Mouse (Mus musculus) MEL (cell line): ENCODE results near the gene Susd6. TPM values are rescaled to one million over a fixed set of nuclear protein-coding genes. Genes with fewer than 3 reads are reported as not detected.
A peak's percentile ranks its signal among the peaks of the same experiment; 100 is the strongest.

Experiments used
- DNase-seq: peaks from one replicate; pipeline ENCODE4 v3.0.0; 2011; ENCODE audit warnings: low read depth, low spot score
- H3K27ac ChIP-seq: 2 replicates; pipeline ENCODE4 v1.5.1; 2012; ENCODE audit warnings: low read depth, mild to moderate bottlenecking, control low read depth, low read length, moderate library complexity; ENCODE audit not compliant: control insufficient read depth
- H3K27me3 ChIP-seq, 2 experiments: fragments of 150-350 bp in 1 of 2; sonication (generic) in 1 of 2; 2 replicates each; pipeline ENCODE4 v1.6.1; 2012; ENCODE audit warnings: low read length in 2 of 2, mild to moderate bottlenecking in 2 of 2, improper control_type of control experiment in 1 of 2, moderate library complexity in 1 of 2; ENCODE audit not compliant: insufficient read depth in 2 of 2, control insufficient read depth in 1 of 2
- H3K36me3 ChIP-seq, 2 experiments: 2 replicates each; pipeline ENCODE4 v1.6.1; 2012 to 2014; ENCODE audit warnings: low read length in 2 of 2, improper control_type of control experiment in 1 of 2, inconsistent platforms in 1 of 2, mild to moderate bottlenecking in 1 of 2; ENCODE audit not compliant: insufficient read depth in 2 of 2, control insufficient read depth in 1 of 2
- H3K4me1 ChIP-seq, 2 experiments: fragments of 150-350 bp in 1 of 2; sonication (generic) in 1 of 2; 2 replicates each; pipeline ENCODE4 v1.6.1; 2012; ENCODE audit warnings: low read length in 2 of 2, improper control_type of control experiment in 1 of 2, mild to moderate bottlenecking in 1 of 2; ENCODE audit not compliant: insufficient read depth in 2 of 2, control insufficient read depth in 1 of 2
- H3K4me3 ChIP-seq, 2 experiments: fragments of 150-350 bp in 1 of 2; sonication (generic) in 1 of 2; 2 replicates each; pipeline ENCODE4 v1.5.1; 2012; ENCODE audit warnings: low read depth in 2 of 2, low read length in 2 of 2, mild to moderate bottlenecking in 2 of 2, moderate library complexity in 2 of 2, control low read depth in 1 of 2, improper control_type of control experiment in 1 of 2; ENCODE audit not compliant: control insufficient read depth in 1 of 2, insufficient read depth in 1 of 2
- H3K79me2 ChIP-seq: 2 replicates; pipeline ENCODE4 v1.6.1; 2012; ENCODE audit warnings: mild to moderate bottlenecking, low read length, moderate library complexity; ENCODE audit not compliant: control insufficient read depth, poor library complexity, insufficient read depth
- H3K9ac ChIP-seq: 2 replicates; pipeline ENCODE4 v1.6.1; 2012; ENCODE audit warnings: low read depth, mild to moderate bottlenecking, control low read depth, low read length, moderate library complexity; ENCODE audit not compliant: control insufficient read depth, poor library complexity, severe bottlenecking
- H3K9me3 ChIP-seq: fragments of 150-350 bp; sonication (generic); replicated peaks from 2 replicates; pipeline ENCODE4 v1.6.1; 2012; ENCODE audit warnings: mild to moderate bottlenecking, low read length, improper control_type of control experiment, moderate library complexity; ENCODE audit not compliant: insufficient read depth
- CHD1 ChIP-seq: IDR thresholded peaks from 2 replicates; pipeline ENCODE4 v1.6.1; 2012; ENCODE audit warnings: low read depth, mild to moderate bottlenecking, inconsistent platforms, low read length, improper control_type of control experiment
- E2F4 ChIP-seq: IDR thresholded peaks from 2 replicates; pipeline ENCODE4 v1.6.1; 2011; ENCODE audit warnings: low read depth, low read length, improper control_type of control experiment, borderline replicate concordance
- EP300 ChIP-seq, 2 experiments: IDR thresholded peaks; 2 replicates each; pipeline ENCODE4 v1.6.1; 2011; ENCODE audit warnings: improper control_type of control experiment in 2 of 2, low read length in 2 of 2, low read depth in 1 of 2, mild to moderate bottlenecking in 1 of 2
- GABPA ChIP-seq: IDR thresholded peaks from 2 replicates; pipeline ENCODE4 v1.6.1; 2012; ENCODE audit warnings: low read depth, mild to moderate bottlenecking, inconsistent platforms, low read length, improper control_type of control experiment, moderate library complexity
- GATA1 ChIP-seq: IDR thresholded peaks from 2 replicates; pipeline ENCODE4 v1.6.1; 2011; ENCODE audit warnings: low read depth, low read length, improper control_type of control experiment
- JUND ChIP-seq: IDR thresholded peaks from 2 replicates; pipeline ENCODE4 v1.6.1; 2011; ENCODE audit warnings: low read depth, mild to moderate bottlenecking, improper control_type of control experiment, low read length
- MAZ ChIP-seq: IDR thresholded peaks from 2 replicates; pipeline ENCODE4 v1.6.1; 2012; ENCODE audit warnings: low read depth, mild to moderate bottlenecking, inconsistent platforms, low read length, improper control_type of control experiment
- MEF2A ChIP-seq: IDR thresholded peaks from 2 replicates; pipeline ENCODE4 v1.6.1; 2014; ENCODE audit warnings: low read depth, mild to moderate bottlenecking, inconsistent platforms, low read length, improper control_type of control experiment; ENCODE audit not compliant: poor library complexity, insufficient replicate concordance, severe bottlenecking; ENCODE audit errors: extremely low read depth
- MXI1 ChIP-seq: IDR thresholded peaks from 2 replicates; pipeline ENCODE4 v1.6.1; 2011; ENCODE audit warnings: mild to moderate bottlenecking, low read depth, low read length, improper control_type of control experiment
- MYB ChIP-seq: IDR thresholded peaks from 2 replicates; pipeline ENCODE4 v1.6.1; 2011; ENCODE audit warnings: mild to moderate bottlenecking, low read depth, low read length, improper control_type of control experiment
- MYC ChIP-seq: IDR thresholded peaks from 2 replicates; pipeline ENCODE4 v1.6.1; 2011; ENCODE audit warnings: low read depth, mild to moderate bottlenecking, low read length, improper control_type of control experiment, moderate library complexity
- POLR2A ChIP-seq, 2 experiments: IDR thresholded peaks; 2 replicates each; pipeline ENCODE4 v1.6.1; 2011 to 2012; ENCODE audit warnings: low read length in 2 of 2, mild to moderate bottlenecking in 2 of 2, control low read depth in 1 of 2, improper control_type of control experiment in 1 of 2, low read depth in 1 of 2, moderate library complexity in 1 of 2; ENCODE audit not compliant: control insufficient read depth in 1 of 2, insufficient read depth in 1 of 2, poor library complexity in 1 of 2
- POLR2AphosphoS5 ChIP-seq: IDR thresholded peaks from 2 replicates; pipeline ENCODE4 v1.6.1; 2012; ENCODE audit warnings: low read depth, borderline replicate concordance, mild to moderate bottlenecking, inconsistent platforms, low read length, moderate library complexity, mixed read lengths
- SMC3 ChIP-seq: IDR thresholded peaks from 2 replicates; pipeline ENCODE4 v1.6.1; 2011; ENCODE audit warnings: low read depth, low read length, improper control_type of control experiment
- TAL1 ChIP-seq: IDR thresholded peaks from 2 replicates; pipeline ENCODE4 v1.6.1; 2012; ENCODE audit warnings: mild to moderate bottlenecking, inconsistent platforms, low read length, moderate library complexity, mixed read lengths
- TBP ChIP-seq: IDR thresholded peaks from 2 replicates; pipeline ENCODE4 v1.8.0; 2011; ENCODE audit warnings: low read depth, low read length, improper control_type of control experiment
- UBTF ChIP-seq: IDR thresholded peaks from 2 replicates; pipeline ENCODE4 v1.6.1; 2012; ENCODE audit warnings: low read depth, mild to moderate bottlenecking, inconsistent platforms, low read length, improper control_type of control experiment, moderate library complexity, borderline replicate concordance; ENCODE audit not compliant: insufficient read depth
- ZC3H11A ChIP-seq: IDR thresholded peaks from 2 replicates; pipeline ENCODE4 v1.6.1; 2012; ENCODE audit warnings: low read depth, mild to moderate bottlenecking, inconsistent platforms, low read length, improper control_type of control experiment
- ZKSCAN1 ChIP-seq: IDR thresholded peaks from 2 replicates; pipeline ENCODE4 v1.6.1; 2012; ENCODE audit warnings: low read depth, mild to moderate bottlenecking, inconsistent platforms, low read length, improper control_type of control experiment, moderate library complexity
- ZMIZ1 ChIP-seq: IDR thresholded peaks from 2 replicates; pipeline ENCODE4 v1.6.1; 2012; ENCODE audit warnings: low read depth, mild to moderate bottlenecking, inconsistent platforms, low read length, improper control_type of control experiment, moderate library complexity
- ZNF384 ChIP-seq: IDR thresholded peaks from 2 replicates; pipeline ENCODE4 v1.6.1; 2012; ENCODE audit warnings: low read depth, mild to moderate bottlenecking, inconsistent platforms, low read length, improper control_type of control experiment
- polyA plus RNA-seq, 2 experiments: library from polyadenylated mRNA; stranded (reverse) in 1 of 2; unstranded in 1 of 2; fragments of >175 nt in 1 of 2; fragments of >200 nt in 1 of 2; gene quantifications; 2 replicates each; pipeline versions ENCODE4 v1.2.1 to v1.2.4; 2012; ENCODE audit warnings: low replicate concordance in 2 of 2, low read depth in 1 of 2; ENCODE audit not compliant: insufficient read length in 2 of 2, insufficient read depth in 1 of 2, missing spikeins in 1 of 2
- total RNA-seq: library from RNA; depleted of rRNA; stranded (reverse); fragments of 300-350 nt; gene quantifications from 2 replicates; pipeline ENCODE4 v1.2.3, GENCODE M21; 2012

Susd6 gene
- total and polyA plus RNA-seq, 3 experiments: 12.2 to 22.4 TPM; not detected in 1

DNA sequence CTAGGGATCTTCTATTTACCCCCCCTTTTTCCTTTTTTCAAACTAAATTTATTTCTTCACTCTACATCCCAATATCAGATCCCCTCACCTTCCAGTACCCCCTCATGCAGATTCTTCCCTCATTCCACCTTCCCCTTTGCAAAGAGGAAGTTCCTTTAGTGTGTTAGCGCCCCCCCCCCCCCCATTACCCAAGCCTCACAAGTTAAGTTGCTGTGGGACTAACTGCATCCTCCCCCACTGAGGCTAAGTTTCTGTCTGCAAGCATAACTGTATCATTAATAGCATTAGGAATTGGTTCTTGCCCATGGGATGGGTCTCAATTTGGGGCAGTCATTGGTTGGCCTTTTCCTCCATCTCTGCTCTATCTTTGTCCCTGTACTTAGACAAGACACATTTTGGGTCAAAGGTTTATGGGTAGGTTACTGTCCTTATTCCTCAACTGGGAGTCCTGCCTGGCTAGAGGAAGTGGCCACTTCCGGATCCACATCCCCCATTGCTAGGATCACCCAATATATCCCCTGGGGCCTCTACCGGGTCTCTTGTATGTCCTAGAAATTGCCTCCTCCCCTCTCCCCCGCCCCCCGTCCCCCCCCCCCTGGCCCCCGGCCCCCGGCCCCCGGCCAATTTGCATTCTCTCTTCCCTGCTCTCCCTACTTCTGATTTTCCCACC is 44.7 kb downstream of the Susd6 start:
- Histone ChIP-seq H3K27me3 (no peaks in the 10 kb centered on the region), H3K4me3 (no peak overlapping the region), H3K79me2 (peaks cover 20% of the 10 kb centered on the region), H3K9ac (no peak overlapping the region)
- TF ChIP-seq EP300 (IDR thresholded peaks at IDR 0.05; ENCODE audit: low read depth in 1 of 2, low read length in 2 of 2) (0 out of 4 replicates have a peak, but pooled peaks of 1 of the 2 experiments have one; percentile 11), E2F4 (no peak)
- TF ChIP-seq, all 39 proteins: peak for 1
- H3K27ac ChIP-seq: no peak overlapping the region
- H3K36me3 ChIP-seq: peaks cover 7 to 33% of the 10 kb centered on the region in 2 experiments
- H3K4me1 ChIP-seq: peaks cover 19 to 21% of the 10 kb centered on the region in 2 experiments
- no peaks in the 10 kb centered on the region for H3K9me3 ChIP-seq
- peak; percentile 43 for DNase-seq

GRCm38 (mm10) chr12:80837614-80838013 is 47.3 kb downstream of the Susd6 start:
- Histone ChIP-seq H3K36me3 (peaks cover 0 to 21% of the 10 kb centered on the region in 2 experiments; a peak in 3 of 4 replicates), H3K79me2 (peaks cover 29% of the 10 kb centered on the region), H3K27ac (no peak overlapping the region), H3K9me3 (no peaks in the 10 kb centered on the region), H3K27me3 (no peaks in the 10 kb centered on the region), H3K9ac (no peak overlapping the region), H3K4me1 (peaks cover 7 to 16% of the 10 kb centered on the region in 2 experiments; a peak in 3 of 4 replicates), H3K4me3 (no peak overlapping the region)
- no peak for TF ChIP-seq ZMIZ1
- TF ChIP-seq MAZ: no peak
- no peak for TF ChIP-seq MEF2A
- TF ChIP-seq POLR2A (IDR thresholded peaks at IDR 0.05; ENCODE audit: control insufficient read depth in 1 of 2, insufficient read depth in 1 of 2, low read depth in 1 of 2, low read length in 2 of 2, poor library complexity in 1 of 2): no peak
- no peak for TF ChIP-seq GABPA
- TF ChIP-seq MXI1: no peak
- TF ChIP-seq TAL1: no peak
- TF ChIP-seq ZKSCAN1: no peak
- no peak for TF ChIP-seq CHD1
- TF ChIP-seq MYB: no peak
- TF ChIP-seq UBTF: no peak
- TF ChIP-seq ZC3H11A: no peak
- no peak for TF ChIP-seq POLR2AphosphoS5
- no peak for TF ChIP-seq ZNF384
- no peak for TF ChIP-seq JUND
- no peak for TF ChIP-seq MYC
- no peak for TF ChIP-seq SMC3
- no peak for TF ChIP-seq GATA1
- TF ChIP-seq EP300 (IDR thresholded peaks at IDR 0.05; ENCODE audit: low read depth in 1 of 2, low read length in 2 of 2): no peak
- TF ChIP-seq TBP: no peak
- DNase-seq: no peak
